Mouse (Mus musculus) hindbrain, embryonic 16.5 days (tissue): ENCODE measurements around the gene Chchd3. TPM values are rescaled to one million over a fixed set of nuclear protein-coding genes. Genes with fewer than 3 reads are reported as not detected.
A peak's percentile ranks its signal among the peaks of the same experiment; 100 is the strongest.

Experiments
- ATAC-seq: fragments of 200-750 bp; cut with Nextera tagmentation; 2 replicates; pipeline ENCODE4 v1.8.0; 2017; ENCODE audit warnings: moderate TSS enrichment, moderate library complexity
- H3K27ac ChIP-seq: fragments of 300-500 bp; sonication (generic); 2 replicates; pipeline ENCODE4 v1.5.1; 2014; ENCODE audit warnings: low read depth, mild to moderate bottlenecking, control low read depth, low read length, moderate library complexity
- H3K27me3 ChIP-seq: fragments of 300-500 bp; sonication (generic); replicated peaks from 2 replicates; pipeline ENCODE4 v1.6.1; 2014; ENCODE audit warnings: low read length; ENCODE audit not compliant: control insufficient read depth, insufficient read depth
- H3K36me3 ChIP-seq: fragments of 300-500 bp; sonication (generic); 2 replicates; pipeline ENCODE4 v1.6.1; 2014; ENCODE audit warnings: mild to moderate bottlenecking, low read length, moderate library complexity, mixed read lengths; ENCODE audit not compliant: control insufficient read depth, insufficient read depth
- H3K4me1 ChIP-seq: fragments of 300-500 bp; sonication (generic); 2 replicates; pipeline ENCODE4 v1.6.1; 2014; ENCODE audit warnings: low read depth, low read length; ENCODE audit not compliant: control insufficient read depth, insufficient read depth
- H3K4me2 ChIP-seq: fragments of 300-500 bp; sonication (generic); 2 replicates; pipeline ENCODE4 v1.6.1; 2014; ENCODE audit warnings: mild to moderate bottlenecking, low read length, control low read depth, moderate library complexity
- H3K4me3 ChIP-seq: fragments of 300-500 bp; sonication (generic); 2 replicates; pipeline ENCODE4 v1.5.1; 2014; ENCODE audit warnings: mild to moderate bottlenecking, low read length, control low read depth, moderate library complexity
- H3K9ac ChIP-seq: fragments of 300-500 bp; sonication (generic); 2 replicates; pipeline ENCODE4 v1.6.1; 2014; ENCODE audit warnings: low read depth, mild to moderate bottlenecking, control low read depth, low read length, moderate library complexity
- H3K9me3 ChIP-seq: fragments of 300-500 bp; sonication (generic); 2 replicates; pipeline ENCODE4 v1.6.1; 2014; ENCODE audit warnings: mild to moderate bottlenecking, low read length, moderate library complexity; ENCODE audit not compliant: control insufficient read depth
- WGBS: fragments of 180-500 bp; shearing (Covaris S2); extraction: QIAGEN DNeasy Blood & Tissue Kit; methylation state at CpG from one replicate; pipeline ENCODE4 v1.1.7; 2014; 5-methylcytosine and 5-hydroxymethylcytosine counted together
- polyA plus RNA-seq: library from polyadenylated mRNA; unstranded; fragments of >200 nt; fragmentation: Nextera tagmentation; extraction: Ambion mirVana; gene quantifications from 2 replicates; pipeline ENCODE4 v1.2.1, GENCODE M21; 2015

Chchd3 gene
- polyA plus RNA-seq, 1 experiment from 2014 or later = 124 TPM

DNA sequence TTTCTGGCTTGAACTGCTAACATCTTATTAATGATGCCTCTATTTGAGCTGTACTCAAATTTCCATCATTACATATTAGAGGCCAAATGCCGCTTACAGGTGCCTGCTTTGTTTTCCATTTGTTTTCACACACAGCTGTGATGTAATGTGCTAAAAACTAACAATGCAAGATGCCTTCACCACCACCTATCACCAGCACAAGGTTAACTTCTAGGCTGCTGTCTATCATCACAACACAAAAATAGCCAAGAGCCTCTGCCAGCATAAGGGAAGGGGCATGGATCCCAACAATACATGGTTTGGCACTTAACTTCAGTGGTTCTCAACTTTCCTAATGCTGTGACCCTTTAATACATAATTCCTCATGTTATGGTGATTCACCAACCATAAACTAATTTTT is 251.3 kb downstream of the Chchd3 start:
- Histone ChIP-seq H3K4me2 (no peak overlapping the region), H3K27me3 (no peaks in the 10 kb centered on the region), H3K27ac (no peak overlapping the region), H3K9me3 (no peaks in the 10 kb centered on the region), H3K4me1 (no peaks in the 10 kb centered on the region), H3K9ac (no peak overlapping the region), H3K36me3 (no peaks in the 10 kb centered on the region), H3K4me3 (no peak overlapping the region)
- no peak for ATAC-seq
- WGBS = 80% methylated on average over 1 of the region's 1 CpGs

DNA sequence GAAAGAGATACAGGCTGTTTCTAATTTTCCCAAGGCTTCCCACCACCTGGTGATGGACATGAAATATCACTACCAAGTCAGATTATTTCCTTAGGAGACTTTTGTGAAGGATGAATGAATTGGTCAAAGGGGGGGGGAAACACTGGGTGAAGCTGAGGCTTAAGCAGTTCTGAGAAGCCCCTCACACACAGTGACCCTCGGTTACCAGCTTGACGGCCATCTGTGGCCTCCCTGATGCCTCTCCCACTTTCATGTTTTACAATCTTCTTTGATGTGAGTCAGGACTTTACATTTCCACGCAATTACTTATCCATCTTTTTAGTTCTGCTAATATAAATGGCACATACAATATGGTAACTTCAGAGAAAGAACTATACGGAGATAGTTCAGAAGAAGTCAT is 252.3 kb downstream of the Chchd3 start:
- Histone ChIP-seq H3K9ac (no peak overlapping the region), H3K27me3 (no peaks in the 10 kb centered on the region), H3K36me3 (peaks cover 3% of the 10 kb centered on the region; the same call in 1 of the 2 replicates), H3K4me3 (no peak overlapping the region), H3K4me2 (no peak overlapping the region), H3K9me3 (no peaks in the 10 kb centered on the region), H3K4me1 (no peaks in the 10 kb centered on the region), H3K27ac (no peak overlapping the region)
- 49% methylated on average over 4 of the region's 4 CpGs for WGBS
- ATAC-seq = no peak

DNA sequence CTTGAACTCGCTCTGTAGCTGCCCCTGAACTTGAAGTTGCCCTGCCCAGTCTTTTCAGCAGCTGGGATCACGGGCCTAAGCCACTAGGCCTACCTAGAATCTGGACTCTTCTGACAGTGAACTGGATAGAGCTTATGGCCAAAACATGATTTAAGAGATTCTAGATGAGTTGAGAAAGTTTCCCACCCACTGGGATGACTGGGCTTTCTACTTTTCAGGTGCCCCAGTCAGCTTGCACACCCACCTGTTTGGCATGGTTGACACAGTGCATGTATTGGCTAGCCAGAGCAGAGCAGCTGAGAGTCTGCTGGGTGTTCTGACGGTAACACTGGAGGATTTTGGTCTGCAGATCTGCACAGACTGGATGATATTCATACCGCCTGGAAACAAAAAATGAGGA is 256.4 kb downstream of the Chchd3 start:
- Histone ChIP-seq H3K36me3 (peaks cover 3% of the 10 kb centered on the region; the same call in 1 of the 2 replicates), H3K27me3 (no peaks in the 10 kb centered on the region), H3K4me2 (no peak overlapping the region), H3K9me3 (no peaks in the 10 kb centered on the region), H3K4me3 (no peak overlapping the region), H3K27ac (no peak overlapping the region), H3K9ac (no peak overlapping the region), H3K4me1 (no peaks in the 10 kb centered on the region)
- 97% methylated on average over 4 of the region's 4 CpGs for WGBS
- ATAC-seq = no peak

DNA sequence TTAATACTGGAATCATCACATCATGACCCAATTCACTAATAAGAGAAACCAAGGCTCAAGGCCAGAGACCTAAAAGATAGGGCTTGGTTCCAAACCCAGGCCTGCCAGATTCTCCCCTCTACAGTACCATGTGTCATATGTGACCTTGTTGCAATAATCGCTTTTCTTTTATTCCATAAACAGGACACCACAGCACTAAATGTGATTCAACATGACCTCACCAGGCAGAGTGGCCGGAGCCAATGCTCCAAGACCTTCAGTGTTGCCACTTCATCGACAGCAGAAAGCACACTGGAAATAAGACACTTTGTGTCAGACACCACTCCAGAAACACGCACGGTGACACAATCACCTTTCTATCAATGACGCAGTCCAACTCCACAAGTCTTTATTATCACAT is 258.3 kb downstream of the Chchd3 start:
- 97% methylated on average over 6 of the region's 6 CpGs for WGBS
- H3K4me1 ChIP-seq = peaks cover 2% of the 10 kb centered on the region
- ATAC-seq = no peak

DNA sequence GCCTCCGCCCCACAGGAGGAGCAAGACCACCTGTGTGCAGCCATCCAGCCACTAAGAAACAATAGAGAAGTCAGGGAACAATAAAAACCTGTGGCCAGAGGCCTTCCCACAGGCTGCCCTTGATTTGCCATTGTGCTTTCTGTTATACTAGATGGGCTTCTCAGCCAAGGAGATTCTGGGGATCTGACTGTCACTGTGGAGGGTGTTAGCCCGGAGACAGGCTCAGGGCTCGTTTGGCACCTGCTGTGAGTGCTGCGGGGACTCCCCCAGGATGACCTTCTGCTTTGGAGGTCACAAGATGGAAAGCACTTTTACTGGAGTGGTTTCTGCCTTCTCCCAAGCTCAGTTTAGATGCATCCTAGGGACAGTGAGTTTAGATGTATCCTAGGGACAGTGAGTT is 262.5 kb downstream of the Chchd3 start:
- H3K36me3 ChIP-seq = no peaks in the 10 kb centered on the region
- no peak overlapping the region for H3K4me3 ChIP-seq
- no peak overlapping the region for H3K9ac ChIP-seq
- ATAC-seq = no peak
- H3K4me1 ChIP-seq = peaks cover 5% of the 10 kb centered on the region
- H3K4me2 ChIP-seq = no peak overlapping the region
- no peaks in the 10 kb centered on the region for H3K27me3 ChIP-seq
- 16% methylated on average over 4 of the region's 4 CpGs for WGBS
- no peaks in the 10 kb centered on the region for H3K9me3 ChIP-seq
- H3K27ac ChIP-seq = no peak overlapping the region

More for the DNA sequence above, 258.3 kb downstream of the Chchd3 start:
- H3K36me3 ChIP-seq = peaks cover 3% of the 10 kb centered on the region; the same call in 1 of the 2 replicates
- no peak overlapping the region for H3K4me2 ChIP-seq
- H3K9ac ChIP-seq = no peak overlapping the region
- H3K27me3 ChIP-seq = no peaks in the 10 kb centered on the region
- H3K9me3 ChIP-seq = no peaks in the 10 kb centered on the region
- H3K27ac ChIP-seq = no peak overlapping the region
- no peak overlapping the region for H3K4me3 ChIP-seq

DNA sequence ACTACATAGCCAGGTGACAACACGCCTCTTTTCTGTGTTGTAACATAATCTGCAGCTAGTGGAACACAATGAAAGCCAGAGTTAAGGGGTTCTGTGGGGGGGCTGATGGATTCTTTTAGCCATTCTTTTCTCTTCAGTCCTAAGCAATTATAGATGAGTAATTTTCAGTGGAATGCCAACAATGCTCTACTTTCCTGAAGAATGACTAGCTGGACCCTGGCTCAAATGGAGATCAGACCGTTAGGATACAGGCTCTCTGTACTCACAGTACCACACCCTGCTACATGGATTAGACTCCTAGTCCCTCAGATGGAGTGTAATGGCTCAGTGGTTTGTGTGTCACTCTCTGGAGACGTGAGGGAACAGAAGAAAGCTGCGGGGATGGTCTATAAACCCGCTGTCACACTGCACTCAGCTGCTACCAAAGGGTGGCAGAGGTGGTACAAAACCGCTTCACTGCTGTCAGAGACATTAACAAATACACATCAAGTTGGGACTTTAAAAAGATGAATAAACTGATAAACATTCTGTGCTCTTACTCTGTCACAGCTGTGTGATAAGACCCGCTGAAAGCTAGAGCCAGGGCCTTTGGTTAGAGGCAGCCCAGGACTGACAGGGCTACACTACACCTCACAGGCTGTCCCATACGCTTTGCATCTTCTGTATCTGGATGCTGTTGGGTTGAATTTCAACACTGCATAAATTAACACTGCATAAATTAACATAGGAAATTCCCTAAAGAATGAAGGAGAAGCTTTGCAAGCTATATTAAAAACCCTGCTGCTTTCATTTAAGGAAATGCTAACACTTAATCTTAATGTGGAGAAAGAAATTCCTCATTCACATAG is 264.2 kb downstream of the Chchd3 start:
- Histone ChIP-seq H3K9me3 (no peaks in the 10 kb centered on the region), H3K9ac (no peak overlapping the region), H3K36me3 (no peaks in the 10 kb centered on the region), H3K4me1 (peaks cover 5% of the 10 kb centered on the region), H3K4me2 (no peak overlapping the region), H3K27ac (no peak overlapping the region), H3K27me3 (no peaks in the 10 kb centered on the region), H3K4me3 (no peak overlapping the region)
- ATAC-seq = peak; percentile 54
- 55% methylated on average over 8 of the region's 8 CpGs for WGBS

DNA sequence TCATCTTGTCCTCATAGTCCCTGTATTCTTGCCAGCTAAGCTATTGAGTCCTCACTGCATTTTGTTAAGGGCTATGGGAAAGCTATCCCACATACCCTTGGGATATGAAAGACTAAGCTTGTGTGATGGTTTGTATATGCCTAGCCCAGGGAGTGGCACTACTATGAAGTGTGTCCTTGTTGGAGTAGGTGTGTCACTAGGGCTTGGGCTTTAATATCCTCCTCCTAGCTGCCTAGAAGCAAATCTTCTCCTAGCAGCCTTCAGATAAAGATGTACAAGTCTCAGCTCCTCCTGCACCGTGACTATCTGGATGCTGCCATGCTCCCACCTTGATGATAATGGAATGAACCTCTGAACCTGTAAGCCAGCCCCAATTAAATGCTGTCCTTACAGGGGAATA is 266.5 kb downstream of the Chchd3 start:
- no peak overlapping the region for H3K4me3 ChIP-seq
- H3K9ac ChIP-seq = no peak overlapping the region
- peaks cover 5% of the 10 kb centered on the region for H3K4me1 ChIP-seq
- H3K9me3 ChIP-seq = no peaks in the 10 kb centered on the region
- ATAC-seq = no peak
- H3K4me2 ChIP-seq = no peak overlapping the region
- no peaks in the 10 kb centered on the region for H3K27me3 ChIP-seq
- 100% methylated on average over 1 of the region's 1 CpGs for WGBS
- H3K27ac ChIP-seq = no peak overlapping the region
- no peaks in the 10 kb centered on the region for H3K36me3 ChIP-seq

DNA sequence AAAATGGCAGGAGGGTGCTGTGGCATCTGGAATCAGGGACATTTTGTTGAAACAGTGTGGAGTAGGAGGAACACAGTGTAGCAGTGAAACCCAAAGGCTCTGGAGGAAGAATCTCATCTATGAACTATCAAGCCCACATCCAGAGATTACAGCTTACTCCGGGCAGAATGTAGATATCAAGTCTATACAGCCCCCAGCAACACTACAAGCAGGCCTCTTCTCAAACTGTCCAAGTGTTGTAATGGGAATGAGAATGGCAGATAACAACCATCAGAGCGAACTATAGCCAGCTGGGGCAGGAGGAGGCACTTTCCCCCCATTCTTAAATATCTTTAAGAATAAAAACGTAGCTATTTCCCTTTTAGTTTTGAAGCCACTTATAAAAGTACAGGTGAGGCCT is 266.9 kb downstream of the Chchd3 start:
- WGBS = 99% methylated on average over 3 of the region's 3 CpGs
- H3K4me3 ChIP-seq = no peak overlapping the region
- peaks cover 5% of the 10 kb centered on the region for H3K4me1 ChIP-seq
- H3K36me3 ChIP-seq = no peaks in the 10 kb centered on the region
- ATAC-seq = no peak
- H3K9ac ChIP-seq = no peak overlapping the region
- no peak overlapping the region for H3K4me2 ChIP-seq
- no peaks in the 10 kb centered on the region for H3K9me3 ChIP-seq
- H3K27me3 ChIP-seq = no peaks in the 10 kb centered on the region
- no peak overlapping the region for H3K27ac ChIP-seq

DNA sequence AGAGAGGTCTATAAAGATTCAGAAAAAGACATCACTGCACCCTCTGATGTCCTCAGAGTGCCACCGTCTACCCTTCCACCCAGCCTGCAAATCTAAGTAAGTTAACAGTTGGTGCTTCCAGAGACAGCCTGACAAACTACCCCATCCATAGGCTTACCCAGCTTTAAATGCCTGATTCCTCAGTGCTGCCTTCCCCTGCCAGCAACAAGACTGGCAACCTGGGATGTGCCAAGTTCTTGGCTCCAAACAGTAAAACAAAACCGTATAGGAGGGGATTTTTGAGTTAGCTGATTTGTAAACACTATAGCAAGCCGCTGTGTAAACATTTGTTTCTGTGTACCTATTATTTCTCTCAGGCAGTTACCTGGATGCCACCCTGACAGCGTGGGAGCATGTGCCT is 269.6 kb downstream of the Chchd3 start:
- H3K27ac ChIP-seq = no peak overlapping the region
- H3K4me3 ChIP-seq = no peak overlapping the region
- WGBS = 82% methylated on average over 4 of the region's 4 CpGs

More for the DNA sequence above, 269.6 kb downstream of the Chchd3 start:
- Histone ChIP-seq H3K36me3 (no peaks in the 10 kb centered on the region), H3K4me2 (no peak overlapping the region), H3K4me1 (no peaks in the 10 kb centered on the region), H3K27me3 (no peaks in the 10 kb centered on the region), H3K9ac (no peak overlapping the region), H3K9me3 (no peaks in the 10 kb centered on the region)
- no peak for ATAC-seq
